Mouse (Mus musculus) ES-Bruce4 (cell line): ENCODE results near the gene Glis1.

Source experiments
- CTCF ChIP-seq: IDR thresholded peaks from one replicate; pipeline ENCODE4 v1.8.1; 2011; ENCODE audit warnings: low read depth, low read length
- POLR2A ChIP-seq: IDR thresholded peaks from one replicate; pipeline ENCODE4 v1.8.1; 2011; ENCODE audit warnings: low read length; ENCODE audit not compliant: insufficient read depth

DNA sequence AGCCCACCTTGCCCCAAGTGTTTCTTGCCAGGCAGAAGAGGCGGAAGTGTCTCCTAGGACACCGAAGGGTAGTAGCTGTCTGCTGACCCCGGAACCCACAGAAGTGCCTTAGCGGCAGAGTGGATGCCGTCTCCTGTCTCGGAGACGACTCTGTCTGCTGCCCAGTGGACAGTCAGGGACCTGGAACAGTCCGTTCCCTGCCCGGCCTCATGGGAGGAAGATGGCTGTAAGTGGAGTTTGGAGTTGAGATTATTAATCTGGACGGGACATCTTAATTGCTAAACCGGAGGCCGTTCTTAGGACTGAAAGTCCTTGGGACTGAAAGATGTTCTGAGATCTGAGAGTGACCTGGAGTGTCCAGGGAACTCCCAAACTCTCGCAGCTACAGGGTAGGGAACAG lies 15.1 kb downstream of the Glis1 start:
- TF ChIP-seq CTCF (no peak), POLR2A (no peak)
